Mouse (Mus musculus): ENCODE results near the gene Dst. TPM values are rescaled to one million over a fixed set of nuclear protein-coding genes. Genes with fewer than 3 reads are reported as not detected.

The Dst gene
- 25.3 and 26.3 TPM in 2 replicates for polyA plus RNA-seq (2014; fragmentation: Nextera tagmentation; extraction: Ambion mirVana)

DNA sequence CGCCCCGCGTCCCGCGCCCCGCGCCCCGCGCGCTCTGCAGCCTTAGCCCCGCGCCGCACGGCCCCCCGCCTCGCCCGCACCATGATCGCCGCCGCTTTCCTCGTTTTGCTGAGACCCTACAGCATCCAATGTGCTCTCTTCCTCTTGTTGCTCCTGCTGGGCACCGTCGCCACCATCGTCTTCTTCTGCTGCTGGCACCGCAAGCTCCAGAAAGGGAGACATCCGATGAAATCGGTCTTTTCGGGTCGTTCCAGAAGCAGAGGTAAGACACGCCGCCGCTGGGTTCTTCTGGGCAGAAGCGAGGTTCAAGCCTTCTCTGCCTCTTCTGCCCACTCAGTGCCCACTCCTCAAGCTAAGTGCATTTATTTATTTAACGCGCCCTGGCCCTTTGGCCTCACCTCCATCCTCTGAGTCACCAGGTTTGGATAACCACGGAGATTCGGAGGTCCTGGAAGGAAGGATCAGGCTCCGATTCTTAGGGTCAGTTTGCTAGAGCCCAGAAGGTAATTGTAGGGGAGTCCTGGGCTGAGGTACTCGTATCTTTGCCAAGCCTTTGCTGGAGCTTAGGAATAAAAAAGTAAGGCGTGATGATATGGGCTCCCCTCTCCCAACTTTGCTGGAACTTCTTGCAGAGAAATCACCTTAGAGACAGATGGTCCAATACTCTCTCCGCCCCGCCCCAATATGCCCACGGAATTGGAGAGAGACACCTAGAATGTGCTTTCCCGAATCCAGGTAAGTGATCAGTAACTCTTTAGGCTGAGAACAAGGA, at the start of gene Dst:
Gene Dst (plus strand): TSS at position 35 of the 772 bp plus-strand sequence.
- Histone ChIP-seq H3K9ac (ENCODE audit: low read length) (peak within 1 kb of the TSS; percentile 61), H3K27ac (ENCODE audit: low read depth, low read length) (no peak within 1 kb of the TSS), H3K4me2 (ENCODE audit: low read depth, low read length, severe bottlenecking) (peak within 1 kb of the TSS; percentile 88), H3K27me3 (ENCODE audit: control insufficient read depth, insufficient read depth, low read length) (peaks cover 13% of the 10 kb centered on the region), H3K4me3 (ENCODE audit: low read depth, low read length) (peak within 1 kb of the TSS; percentile 65), H3K9me3 (ENCODE audit: control insufficient read depth, low read length) (no peaks in the 10 kb centered on the region), H3K4me1 (replicated peaks; ENCODE audit: control insufficient read depth, insufficient read depth, low read length) (peaks cover 8% of the 10 kb centered on the region; the same call in 1 of the 2 replicates), H3K36me3 (ENCODE audit: control insufficient read depth, insufficient read depth, low read length) (no peaks in the 10 kb centered on the region)
- 4% methylated on average over 41 of the region's 44 CpGs for WGBS
- no peak for DNase-seq (ENCODE audit: low spot score)
- 0 out of 2 replicates have a peak, but pooled peaks have one; percentile 11 for ATAC-seq (replicated peaks; ENCODE audit: low FRiP score)

GRCm38 (mm10) chr1:33869031-33869430, 39.0 kb upstream of the Dst start:
- Histone ChIP-seq H3K36me3 (ENCODE audit: control insufficient read depth, insufficient read depth, low read length) (no peaks in the 10 kb centered on the region), H3K9ac (ENCODE audit: low read length) (no peak overlapping the region), H3K4me2 (ENCODE audit: low read depth, low read length, severe bottlenecking) (no peak overlapping the region), H3K4me3 (ENCODE audit: low read depth, low read length) (no peak overlapping the region), H3K9me3 (ENCODE audit: control insufficient read depth, low read length) (no peaks in the 10 kb centered on the region), H3K4me1 (replicated peaks; ENCODE audit: control insufficient read depth, insufficient read depth, low read length) (no peaks in the 10 kb centered on the region), H3K27ac (ENCODE audit: low read depth, low read length) (no peak overlapping the region), H3K27me3 (ENCODE audit: control insufficient read depth, insufficient read depth, low read length) (no peaks in the 10 kb centered on the region)
- 81% methylated on average over 2 of the region's 2 CpGs for WGBS
- no peak for DNase-seq (ENCODE audit: low spot score)
- no peak for ATAC-seq (replicated peaks; ENCODE audit: low FRiP score)

- no peak overlapping the region for H3K4me3 ChIP-seq (ENCODE audit: low read depth, low read length)
- DNase-seq (ENCODE audit: low spot score) (no peak), ATAC-seq (replicated peaks; ENCODE audit: low FRiP score) (no peak)
- H3K36me3 ChIP-seq (ENCODE audit: control insufficient read depth, insufficient read depth, low read length): no peaks in the 10 kb centered on the region
- H3K9ac ChIP-seq (ENCODE audit: low read length): no peak overlapping the region
- no peaks in the 10 kb centered on the region for H3K4me1 ChIP-seq (replicated peaks; ENCODE audit: control insufficient read depth, insufficient read depth, low read length)
- H3K9me3 ChIP-seq (ENCODE audit: control insufficient read depth, low read length): no peaks in the 10 kb centered on the region
- H3K27me3 ChIP-seq (ENCODE audit: control insufficient read depth, insufficient read depth, low read length): no peaks in the 10 kb centered on the region
- 92% methylated on average over 3 of the region's 3 CpGs for WGBS
- no peak overlapping the region for H3K4me2 ChIP-seq (ENCODE audit: low read depth, low read length, severe bottlenecking)
- H3K27ac ChIP-seq (ENCODE audit: low read depth, low read length): no peak overlapping the region
Measured at GRCm38 (mm10) chr1:33869437-33869836, 38.6 kb upstream of the Dst start.

GRCm38 (mm10) chr1:33873561-33873960, 34.5 kb upstream of the Dst start:
- no peak overlapping the region for H3K4me2 ChIP-seq (ENCODE audit: low read depth, low read length, severe bottlenecking)
- H3K27me3 ChIP-seq (ENCODE audit: control insufficient read depth, insufficient read depth, low read length): no peaks in the 10 kb centered on the region
- no peak for ATAC-seq (replicated peaks; ENCODE audit: low FRiP score)
- no peak overlapping the region for H3K9ac ChIP-seq (ENCODE audit: low read length)
- H3K27ac ChIP-seq (ENCODE audit: low read depth, low read length): no peak overlapping the region
- H3K9me3 ChIP-seq (ENCODE audit: control insufficient read depth, low read length): no peaks in the 10 kb centered on the region
- no peaks in the 10 kb centered on the region for H3K4me1 ChIP-seq (replicated peaks; ENCODE audit: control insufficient read depth, insufficient read depth, low read length)
- WGBS: 86% methylated on average over 5 of the region's 5 CpGs
- DNase-seq (ENCODE audit: low spot score): no peak
- no peaks in the 10 kb centered on the region for H3K36me3 ChIP-seq (ENCODE audit: control insufficient read depth, insufficient read depth, low read length)
- no peak overlapping the region for H3K4me3 ChIP-seq (ENCODE audit: low read depth, low read length)

GRCm38 (mm10) chr1:33875691-33876090, 32.3 kb upstream of the Dst start:
- WGBS: 51% methylated on average over 6 of the region's 6 CpGs
- Histone ChIP-seq H3K27me3 (ENCODE audit: control insufficient read depth, insufficient read depth, low read length) (no peaks in the 10 kb centered on the region), H3K9ac (ENCODE audit: low read length) (no peak overlapping the region), H3K4me2 (ENCODE audit: low read depth, low read length, severe bottlenecking) (no peak overlapping the region), H3K4me1 (replicated peaks; ENCODE audit: control insufficient read depth, insufficient read depth, low read length) (no peaks in the 10 kb centered on the region), H3K36me3 (ENCODE audit: control insufficient read depth, insufficient read depth, low read length) (no peaks in the 10 kb centered on the region), H3K27ac (ENCODE audit: low read depth, low read length) (no peak overlapping the region), H3K9me3 (ENCODE audit: control insufficient read depth, low read length) (no peaks in the 10 kb centered on the region), H3K4me3 (ENCODE audit: low read depth, low read length) (no peak overlapping the region)
- ATAC-seq (replicated peaks; ENCODE audit: low FRiP score) (no peak), DNase-seq (ENCODE audit: low spot score) (peak; percentile 54)

DNA sequence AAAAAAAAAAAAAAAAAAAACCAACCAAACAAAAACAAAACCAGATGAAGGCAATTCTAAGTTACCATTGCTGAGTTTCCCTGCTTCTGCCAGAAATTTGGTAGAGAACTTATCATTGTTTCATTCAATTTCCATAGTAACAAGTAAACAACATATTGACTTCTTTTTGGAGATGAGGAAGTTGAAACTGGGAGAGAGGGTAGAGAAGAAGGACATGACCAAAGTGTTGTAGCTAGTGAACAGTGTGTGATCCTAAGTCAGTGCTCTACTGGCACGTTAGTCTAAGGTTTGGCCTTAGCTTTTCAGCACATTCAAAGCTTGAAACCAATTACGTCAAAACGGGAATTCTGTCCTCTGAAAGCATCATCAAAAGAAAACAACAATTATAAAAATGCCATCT, 31.6 kb upstream of the Dst start:
- H3K4me2 ChIP-seq (ENCODE audit: low read depth, low read length, severe bottlenecking): no peak overlapping the region
- no peaks in the 10 kb centered on the region for H3K27me3 ChIP-seq (ENCODE audit: control insufficient read depth, insufficient read depth, low read length)
- no peak overlapping the region for H3K9ac ChIP-seq (ENCODE audit: low read length)
- no peaks in the 10 kb centered on the region for H3K9me3 ChIP-seq (ENCODE audit: control insufficient read depth, low read length)
- H3K4me3 ChIP-seq (ENCODE audit: low read depth, low read length): no peak overlapping the region
- WGBS: 90% methylated on average over 3 of the region's 3 CpGs
- no peaks in the 10 kb centered on the region for H3K4me1 ChIP-seq (replicated peaks; ENCODE audit: control insufficient read depth, insufficient read depth, low read length)
- no peak overlapping the region for H3K27ac ChIP-seq (ENCODE audit: low read depth, low read length)
- ATAC-seq (replicated peaks; ENCODE audit: low FRiP score): no peak
- DNase-seq (ENCODE audit: low spot score): no peak
- H3K36me3 ChIP-seq (ENCODE audit: control insufficient read depth, insufficient read depth, low read length): no peaks in the 10 kb centered on the region

- WGBS: 88% methylated on average over 7 of the region's 7 CpGs
Measured at GRCm38 (mm10) chr1:33878170-33878569, 29.9 kb upstream of the Dst start.

DNA sequence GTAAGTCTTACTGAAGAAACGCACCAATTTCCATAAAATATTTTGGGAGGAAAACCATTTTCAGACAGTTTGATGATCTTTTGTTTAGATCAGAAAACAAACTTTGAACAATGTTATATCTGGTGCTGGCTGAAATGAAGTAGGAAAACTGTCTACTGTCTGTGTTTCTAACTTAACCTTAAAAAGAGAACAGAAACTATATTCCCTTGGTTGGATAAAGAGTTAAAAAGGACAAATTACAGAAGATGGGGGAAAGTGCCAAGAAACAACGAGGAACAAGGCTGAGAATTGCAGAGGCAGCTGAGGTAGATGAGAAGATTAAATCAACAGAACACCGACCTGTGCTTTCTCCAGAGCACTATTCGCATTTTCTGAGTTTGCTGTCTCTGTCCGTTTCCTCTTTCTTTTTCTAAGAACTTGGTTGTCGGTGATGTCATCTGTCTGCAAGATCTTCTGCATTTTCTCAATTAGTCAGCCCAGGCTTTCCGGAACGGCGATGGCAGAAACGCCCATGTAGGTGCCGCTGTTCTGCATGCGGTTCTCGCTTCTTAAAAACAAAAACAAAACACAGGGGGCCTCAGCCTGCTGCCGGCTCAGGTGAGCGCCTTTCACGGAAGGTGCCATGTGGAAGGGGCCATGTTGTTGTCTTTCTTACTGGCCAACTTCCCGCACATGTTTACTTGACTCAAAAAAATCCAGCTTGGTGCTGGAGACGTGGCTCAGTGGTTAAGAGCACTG, 24.8 kb upstream of the Dst start:
- DNase-seq (ENCODE audit: low spot score): no peak
- 24% methylated on average over 18 of the region's 18 CpGs for WGBS

More at GRCm38 (mm10) chr1:33878170-33878569, 29.9 kb upstream of the Dst start:
- Histone ChIP-seq H3K27ac (ENCODE audit: low read depth, low read length) (no peak overlapping the region), H3K9me3 (ENCODE audit: control insufficient read depth, low read length) (no peaks in the 10 kb centered on the region), H3K4me3 (ENCODE audit: low read depth, low read length) (no peak overlapping the region), H3K4me1 (replicated peaks; ENCODE audit: control insufficient read depth, insufficient read depth, low read length) (no peaks in the 10 kb centered on the region), H3K4me2 (ENCODE audit: low read depth, low read length, severe bottlenecking) (no peak overlapping the region), H3K9ac (ENCODE audit: low read length) (no peak overlapping the region), H3K36me3 (ENCODE audit: control insufficient read depth, insufficient read depth, low read length) (no peaks in the 10 kb centered on the region), H3K27me3 (ENCODE audit: control insufficient read depth, insufficient read depth, low read length) (no peaks in the 10 kb centered on the region)
- no peak for ATAC-seq (replicated peaks; ENCODE audit: low FRiP score)
- DNase-seq (ENCODE audit: low spot score): no peak

More for the DNA sequence above, 24.8 kb upstream of the Dst start:
- no peaks in the 10 kb centered on the region for H3K9me3 ChIP-seq (ENCODE audit: control insufficient read depth, low read length)
- H3K27ac ChIP-seq (ENCODE audit: low read depth, low read length): no peak overlapping the region
- H3K4me1 ChIP-seq (replicated peaks; ENCODE audit: control insufficient read depth, insufficient read depth, low read length): no peaks in the 10 kb centered on the region
- H3K9ac ChIP-seq (ENCODE audit: low read length): no peak overlapping the region
- no peak for ATAC-seq (replicated peaks; ENCODE audit: low FRiP score)
- H3K27me3 ChIP-seq (ENCODE audit: control insufficient read depth, insufficient read depth, low read length): no peaks in the 10 kb centered on the region
- H3K4me3 ChIP-seq (ENCODE audit: low read depth, low read length): no peak overlapping the region
- H3K4me2 ChIP-seq (ENCODE audit: low read depth, low read length, severe bottlenecking): no peak overlapping the region
- H3K36me3 ChIP-seq (ENCODE audit: control insufficient read depth, insufficient read depth, low read length): no peaks in the 10 kb centered on the region

All from forebrain, embryonic 11.5 days (tissue).